Mouse (Mus musculus) brown adipose tissue, adult 24 weeks (tissue): ENCODE measurements around the gene 9430097D07Rik. TPM values are rescaled to one million over a fixed set of nuclear protein-coding genes. Genes with fewer than 3 reads are reported as not detected.

Source experiments
- H3K27ac ChIP-seq: fragments of 200-500 bp; replicated peaks from 2 replicates; pipeline ENCODE4 v1.5.1; 2012; ENCODE audit warnings: low read depth, mild to moderate bottlenecking, low read length
- H3K4me1 ChIP-seq: fragments of 200-500 bp; 2 replicates; pipeline ENCODE4 v1.6.1; 2012; ENCODE audit warnings: low read length, mixed read lengths; ENCODE audit not compliant: control insufficient read depth, insufficient read depth, insufficient read length
- H3K4me3 ChIP-seq: fragments of 200-500 bp; 2 replicates; pipeline ENCODE4 v1.5.1; 2012; ENCODE audit warnings: low read depth, mild to moderate bottlenecking, low read length, moderate library complexity; ENCODE audit not compliant: insufficient read depth
- polyA plus RNA-seq: library from polyadenylated mRNA; stranded (reverse); fragments of >200 nt; gene quantifications from 2 replicates; pipeline ENCODE4 v1.2.4, GENCODE M21; 2012; ENCODE audit not compliant: missing spikeins, insufficient read depth, insufficient read length

9430097D07Rik gene
- polyA plus RNA-seq, 1 experiment = not detected

GRCm38 (mm10) chr2:32537360-32537905 lies 38.1 kb downstream of the 9430097D07Rik start:
- H3K27ac ChIP-seq = peak overlapping the region; percentile 75
- peaks cover 48% of the 10 kb centered on the region for H3K4me1 ChIP-seq
- H3K4me3 ChIP-seq = peak overlapping the region; percentile 87

- Histone ChIP-seq H3K27ac (peak overlapping the region; percentile 75), H3K4me1 (peaks cover 44% of the 10 kb centered on the region), H3K4me3 (peak overlapping the region; percentile 87)
Observed at GRCm38 (mm10) chr2:32536634-32537359, 38.7 kb downstream of the 9430097D07Rik start.

- Histone ChIP-seq H3K4me1 (peaks cover 38% of the 10 kb centered on the region), H3K4me3 (peak overlapping the region; percentile 87), H3K27ac (peak overlapping the region; percentile 75)
Observed at GRCm38 (mm10) chr2:32536086-32536633, 39.3 kb downstream of the 9430097D07Rik start.

- H3K27ac ChIP-seq = peak overlapping the region; percentile 75
- peaks cover 32% of the 10 kb centered on the region for H3K4me1 ChIP-seq
- H3K4me3 ChIP-seq = peak overlapping the region; percentile 87
Observed at GRCm38 (mm10) chr2:32535501-32535991, 39.9 kb downstream of the 9430097D07Rik start.

GRCm38 (mm10) chr2:32534733-32535471 lies 40.6 kb downstream of the 9430097D07Rik start, which contains the start of gene Fam102a:
Fam102a (plus strand) TSS chr2:32535332.
- peak within 1 kb of the TSS; percentile 87 for H3K4me3 ChIP-seq
- H3K27ac ChIP-seq = peak within 1 kb of the TSS; percentile 75
- peaks cover 28% of the 10 kb centered on the region for H3K4me1 ChIP-seq

- H3K4me1 ChIP-seq = peaks cover 25% of the 10 kb centered on the region
- peak overlapping the region; percentile 67 for H3K27ac ChIP-seq
- peak overlapping the region; percentile 67 for H3K4me3 ChIP-seq
Observed at GRCm38 (mm10) chr2:32534061-32534732, 41.3 kb downstream of the 9430097D07Rik start.

- Histone ChIP-seq H3K4me1 (peaks cover 15% of the 10 kb centered on the region; the same call in 1 of the 2 replicates), H3K27ac (peak overlapping the region; percentile 32; the same call in 1 of the 2 replicates), H3K4me3 (no peak overlapping the region)
Observed at GRCm38 (mm10) chr2:32533163-32533562, 42.3 kb downstream of the 9430097D07Rik start.

GRCm38 (mm10) chr2:32530479-32530878 lies 45.0 kb downstream of the 9430097D07Rik start:
- H3K27ac ChIP-seq = no peak overlapping the region
- no peak overlapping the region for H3K4me3 ChIP-seq
- peaks cover 11% of the 10 kb centered on the region for H3K4me1 ChIP-seq

GRCm38 (mm10) chr2:32528326-32528725 lies 47.2 kb downstream of the 9430097D07Rik start:
- H3K27ac ChIP-seq = no peak overlapping the region
- H3K4me1 ChIP-seq = peaks cover 10% of the 10 kb centered on the region
- no peak overlapping the region for H3K4me3 ChIP-seq

GRCm38 (mm10) chr2:32527468-32527966 lies 48.0 kb downstream of the 9430097D07Rik start:
- Histone ChIP-seq H3K4me1 (peaks cover 7% of the 10 kb centered on the region), H3K27ac (peak overlapping the region; percentile 74), H3K4me3 (no peak overlapping the region)

GRCm38 (mm10) chr2:32525816-32526215 lies 49.7 kb downstream of the 9430097D07Rik start:
- Histone ChIP-seq H3K4me1 (peaks cover 12% of the 10 kb centered on the region), H3K4me3 (no peak overlapping the region), H3K27ac (no peak overlapping the region)

GRCm38 (mm10) chr2:32524536-32525031 lies 50.9 kb downstream of the 9430097D07Rik start:
- Histone ChIP-seq H3K4me1 (peaks cover 12% of the 10 kb centered on the region), H3K27ac (peak overlapping the region; percentile 41; the same call in 1 of the 2 replicates), H3K4me3 (no peak overlapping the region)
